Mouse (Mus musculus): ENCODE measurements around the gene Rnd1. TPM values are rescaled to one million over a fixed set of nuclear protein-coding genes. Genes with fewer than 3 reads are reported as not detected.

Rnd1 gene
- polyA plus RNA-seq, 1 experiment, result not detected

DNA sequence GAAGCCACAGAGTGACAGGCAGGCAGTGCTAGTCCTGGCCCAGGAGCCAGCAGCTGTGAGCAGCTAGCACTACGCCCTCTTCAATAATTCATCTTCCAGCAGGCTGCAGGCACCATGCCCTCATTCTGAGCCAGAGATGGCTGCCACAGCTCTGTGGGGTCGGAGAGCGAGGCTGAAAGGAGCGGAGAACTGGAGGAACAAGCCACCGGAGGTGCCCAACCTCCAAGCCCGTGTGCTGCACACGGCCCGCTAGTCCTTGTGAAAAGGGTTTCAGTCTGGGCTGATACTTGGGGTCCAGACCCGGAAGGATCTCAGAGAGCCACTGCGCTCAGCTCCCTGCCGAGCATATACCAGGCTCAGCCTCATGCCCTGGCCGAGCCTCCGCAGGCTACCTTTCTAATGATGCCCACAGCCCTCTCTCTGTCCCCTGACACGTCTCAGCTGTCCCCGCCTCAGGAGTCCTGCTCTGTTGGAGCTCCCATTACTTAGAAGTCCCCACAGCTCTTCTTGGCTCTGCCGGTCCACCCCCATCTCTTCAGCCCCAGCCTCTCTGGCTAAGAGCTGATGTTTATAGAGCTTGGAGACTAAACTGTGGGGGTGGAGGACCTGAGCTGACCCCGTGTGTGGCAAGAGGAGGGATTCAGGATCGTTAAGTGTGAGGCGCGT, 48.5 kb downstream of the Rnd1 start:
- TF ChIP-seq GATA1 (IDR thresholded peaks at IDR 0.05; ENCODE audit: low read length) (no peak), TAL1 (IDR thresholded peaks at IDR 0.05; ENCODE audit: low read length) (no peak)
- Histone ChIP-seq H3K4me1 (ENCODE audit: control insufficient read depth) (peaks cover 8% of the 10 kb centered on the region), H3K4me3 (replicated peaks) (no peak overlapping the region), H3K36me3 (ENCODE audit: control insufficient read depth) (no peaks in the 10 kb centered on the region), H3K9me3 (ENCODE audit: control insufficient read depth, low read length) (peaks cover 14% of the 10 kb centered on the region; the same call in 1 of the 2 replicates), H3K27me3 (ENCODE audit: control insufficient read depth) (peaks cover 98% of the 10 kb centered on the region)

DNA sequence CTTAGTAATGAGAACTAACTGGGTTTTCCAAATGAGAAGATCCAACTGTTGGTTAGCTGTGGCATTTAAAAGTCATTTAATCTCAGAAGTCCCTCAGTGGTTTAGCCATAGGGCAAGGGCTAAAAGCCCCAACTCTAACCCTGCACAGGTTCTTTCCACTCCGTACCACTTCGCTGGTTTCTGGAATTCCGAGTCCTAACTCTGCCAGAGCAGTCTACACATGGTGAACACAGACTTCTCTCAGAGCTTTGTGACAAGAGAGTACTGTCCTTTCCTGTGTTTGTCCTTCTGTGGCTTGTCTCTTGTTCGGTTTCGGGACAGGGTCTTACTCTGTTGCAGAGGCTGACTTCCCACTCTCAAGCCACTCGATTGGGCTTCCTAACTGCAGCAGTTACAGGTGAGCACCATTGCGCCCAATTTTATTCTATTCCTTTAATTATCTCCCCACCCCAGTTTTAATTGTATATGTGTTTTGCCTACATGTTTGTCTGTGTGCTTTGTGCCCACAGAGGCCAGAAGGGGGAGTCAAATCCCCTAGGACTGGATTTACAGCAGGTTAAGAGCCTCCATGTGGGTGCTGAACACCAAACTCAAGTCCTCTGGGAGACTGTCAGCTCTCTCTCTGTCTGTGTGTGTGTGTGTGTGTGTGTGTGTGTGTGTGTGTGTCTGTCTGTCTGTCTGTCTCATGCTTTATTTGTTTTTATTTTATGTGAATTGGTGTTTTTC, 50.6 kb downstream of the Rnd1 start:
- Histone ChIP-seq H3K4me1 (ENCODE audit: control insufficient read depth) (peaks cover under 1% of the 10 kb centered on the region; the same call in 1 of the 2 replicates), H3K27me3 (ENCODE audit: control insufficient read depth) (peaks cover 98% of the 10 kb centered on the region), H3K9me3 (ENCODE audit: control insufficient read depth, low read length) (peaks cover 9% of the 10 kb centered on the region; the same call in 1 of the 2 replicates), H3K36me3 (ENCODE audit: control insufficient read depth) (no peaks in the 10 kb centered on the region), H3K4me3 (replicated peaks) (no peak overlapping the region)
- no peak for TF ChIP-seq TAL1 (IDR thresholded peaks at IDR 0.05; ENCODE audit: low read length)
- TF ChIP-seq GATA1 (IDR thresholded peaks at IDR 0.05; ENCODE audit: low read length), result no peak

DNA sequence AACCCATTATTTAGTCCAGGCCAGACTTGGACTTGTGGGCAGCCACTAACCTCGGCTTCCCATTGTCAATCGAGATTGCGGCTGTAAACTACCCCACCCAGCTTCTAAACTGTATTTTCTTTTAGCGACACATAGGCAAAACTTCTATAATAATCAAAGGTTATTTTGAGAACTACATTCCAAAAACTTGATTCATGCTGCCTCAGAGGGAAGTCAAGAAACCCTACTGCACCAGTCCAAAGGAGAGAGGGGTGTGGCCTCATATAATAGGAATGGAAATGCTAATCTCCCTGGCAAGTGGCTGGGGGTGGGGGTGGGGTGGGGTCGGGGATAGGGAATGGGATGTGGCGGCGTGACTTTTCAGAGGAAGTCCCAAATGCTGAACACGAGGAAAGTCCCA, 51.2 kb downstream of the Rnd1 start:
- H3K36me3 ChIP-seq (ENCODE audit: control insufficient read depth), result no peaks in the 10 kb centered on the region
- no peak for TF ChIP-seq GATA1 (IDR thresholded peaks at IDR 0.05; ENCODE audit: low read length)
- TF ChIP-seq TAL1 (IDR thresholded peaks at IDR 0.05; ENCODE audit: low read length), result no peak
- no peak overlapping the region for H3K4me3 ChIP-seq (replicated peaks)
- H3K4me1 ChIP-seq (ENCODE audit: control insufficient read depth), result no peaks in the 10 kb centered on the region
- peaks cover 9% of the 10 kb centered on the region; the same call in 1 of the 2 replicates for H3K9me3 ChIP-seq (ENCODE audit: control insufficient read depth, low read length)
- peaks cover 98% of the 10 kb centered on the region for H3K27me3 ChIP-seq (ENCODE audit: control insufficient read depth)

DNA sequence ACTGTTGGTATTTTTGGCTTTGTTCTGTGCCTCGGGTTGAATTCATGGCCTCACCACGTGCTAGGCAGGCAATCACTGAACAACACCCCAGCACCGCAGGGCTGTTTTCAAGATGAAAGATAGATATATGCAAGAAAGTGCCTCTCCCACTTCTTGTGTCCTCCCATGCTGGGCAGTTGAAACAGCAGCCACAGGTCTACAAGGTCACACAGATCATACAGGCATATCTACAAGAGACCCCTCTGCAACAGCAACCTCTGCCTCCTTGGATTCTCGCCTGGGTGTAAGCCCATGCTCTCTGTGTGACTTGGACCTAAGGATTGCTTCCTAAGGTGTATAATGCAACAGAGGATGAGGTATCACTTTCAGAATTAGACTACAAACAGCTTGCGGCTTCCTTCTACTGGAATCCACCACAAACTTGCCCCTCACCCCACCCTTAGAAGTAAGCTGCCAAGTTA, 53.9 kb downstream of the Rnd1 start:
- Histone ChIP-seq H3K9me3 (ENCODE audit: control insufficient read depth, low read length) (peaks cover 7% of the 10 kb centered on the region; the same call in 1 of the 2 replicates), H3K4me3 (replicated peaks) (no peak overlapping the region), H3K4me1 (ENCODE audit: control insufficient read depth) (no peaks in the 10 kb centered on the region), H3K27me3 (ENCODE audit: control insufficient read depth) (peaks cover 95% of the 10 kb centered on the region), H3K36me3 (ENCODE audit: control insufficient read depth) (no peaks in the 10 kb centered on the region)
- TF ChIP-seq GATA1 (IDR thresholded peaks at IDR 0.05; ENCODE audit: low read length) (no peak), TAL1 (IDR thresholded peaks at IDR 0.05; ENCODE audit: low read length) (no peak)

DNA sequence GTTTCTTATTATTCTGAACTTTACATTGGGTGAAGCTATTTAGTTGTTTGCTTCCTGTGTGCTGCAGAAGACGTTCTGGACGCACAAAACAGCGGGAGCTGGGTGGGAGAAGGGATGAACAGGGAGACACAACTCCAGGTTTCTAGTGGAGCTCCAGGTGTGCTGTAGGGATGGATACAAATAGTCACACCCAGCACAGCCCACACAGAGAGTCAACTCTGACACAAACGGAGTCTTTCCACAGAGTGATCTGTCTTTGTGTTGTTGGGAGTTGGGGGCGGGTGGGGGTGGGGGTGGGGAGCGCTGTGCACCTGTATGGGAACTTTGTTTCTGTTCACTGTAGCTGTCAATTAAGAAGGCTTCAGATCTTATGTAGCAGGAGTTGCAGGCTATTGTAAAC, 54.5 kb downstream of the Rnd1 start:
- H3K9me3 ChIP-seq (ENCODE audit: control insufficient read depth, low read length), result peaks cover 8% of the 10 kb centered on the region; the same call in 1 of the 2 replicates
- peaks cover 95% of the 10 kb centered on the region for H3K27me3 ChIP-seq (ENCODE audit: control insufficient read depth)
- no peaks in the 10 kb centered on the region for H3K4me1 ChIP-seq (ENCODE audit: control insufficient read depth)
- TF ChIP-seq GATA1 (IDR thresholded peaks at IDR 0.05; ENCODE audit: low read length), result no peak
- TF ChIP-seq TAL1 (IDR thresholded peaks at IDR 0.05; ENCODE audit: low read length), result no peak
- H3K36me3 ChIP-seq (ENCODE audit: control insufficient read depth), result no peaks in the 10 kb centered on the region
- no peak overlapping the region for H3K4me3 ChIP-seq (replicated peaks)

DNA sequence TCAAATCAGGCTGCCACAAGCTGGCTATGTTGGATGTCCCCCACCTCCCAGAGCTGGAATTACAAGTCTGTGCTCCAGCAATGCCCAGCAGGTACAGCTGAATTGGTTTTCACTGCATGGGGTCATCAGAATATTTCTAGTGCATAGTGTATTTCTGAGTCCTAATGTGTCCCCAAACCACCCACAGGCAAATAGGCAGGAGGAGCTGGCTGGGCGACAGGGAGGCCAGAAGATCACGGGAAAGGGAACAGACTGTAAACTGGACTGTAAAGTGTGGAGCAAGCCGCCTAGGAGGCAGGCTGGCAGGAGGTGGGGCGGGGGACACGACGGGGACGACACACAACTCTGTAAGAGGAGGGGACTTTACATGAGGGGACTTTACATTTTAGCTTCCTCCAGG, 55.1 kb downstream of the Rnd1 start:
- TF ChIP-seq TAL1 (IDR thresholded peaks at IDR 0.05; ENCODE audit: low read length) (no peak), GATA1 (IDR thresholded peaks at IDR 0.05; ENCODE audit: low read length) (no peak)
- peaks cover 95% of the 10 kb centered on the region for H3K27me3 ChIP-seq (ENCODE audit: control insufficient read depth)

DNA sequence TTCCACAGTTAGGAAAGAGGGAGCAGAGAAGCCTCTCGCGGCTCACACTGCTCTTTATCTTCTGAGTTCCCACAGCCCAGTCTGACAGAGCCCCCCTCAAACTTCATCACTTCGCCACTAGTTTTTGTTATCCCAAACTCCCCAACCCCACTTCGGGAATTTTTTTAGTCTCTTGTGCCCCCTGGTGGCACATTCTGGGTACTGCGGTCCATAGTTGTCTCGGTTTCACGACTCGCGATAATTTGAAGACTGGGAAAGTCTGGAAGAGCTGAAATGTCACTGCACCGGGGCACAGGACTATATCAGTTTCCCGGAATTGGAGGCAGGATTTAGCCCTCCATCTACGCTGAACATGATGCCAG, 60.1 kb downstream of the Rnd1 start:
- Histone ChIP-seq H3K4me3 (replicated peaks) (no peak overlapping the region), H3K9me3 (ENCODE audit: control insufficient read depth, low read length) (peaks cover 5% of the 10 kb centered on the region; the same call in 1 of the 2 replicates), H3K36me3 (ENCODE audit: control insufficient read depth) (no peaks in the 10 kb centered on the region; the same call in 1 of the 2 replicates), H3K4me1 (ENCODE audit: control insufficient read depth) (peaks cover 12% of the 10 kb centered on the region), H3K27me3 (ENCODE audit: control insufficient read depth) (peaks cover 53% of the 10 kb centered on the region)
- no peak for TF ChIP-seq TAL1 (IDR thresholded peaks at IDR 0.05; ENCODE audit: low read length)
- TF ChIP-seq GATA1 (IDR thresholded peaks at IDR 0.05; ENCODE audit: low read length), result no peak

More for the DNA sequence above, 55.1 kb downstream of the Rnd1 start:
- no peaks in the 10 kb centered on the region for H3K36me3 ChIP-seq (ENCODE audit: control insufficient read depth)
- H3K4me1 ChIP-seq (ENCODE audit: control insufficient read depth), result peaks cover 3% of the 10 kb centered on the region
- H3K9me3 ChIP-seq (ENCODE audit: control insufficient read depth, low read length), result peaks cover 7% of the 10 kb centered on the region; the same call in 1 of the 2 replicates
- no peak overlapping the region for H3K4me3 ChIP-seq (replicated peaks)

DNA sequence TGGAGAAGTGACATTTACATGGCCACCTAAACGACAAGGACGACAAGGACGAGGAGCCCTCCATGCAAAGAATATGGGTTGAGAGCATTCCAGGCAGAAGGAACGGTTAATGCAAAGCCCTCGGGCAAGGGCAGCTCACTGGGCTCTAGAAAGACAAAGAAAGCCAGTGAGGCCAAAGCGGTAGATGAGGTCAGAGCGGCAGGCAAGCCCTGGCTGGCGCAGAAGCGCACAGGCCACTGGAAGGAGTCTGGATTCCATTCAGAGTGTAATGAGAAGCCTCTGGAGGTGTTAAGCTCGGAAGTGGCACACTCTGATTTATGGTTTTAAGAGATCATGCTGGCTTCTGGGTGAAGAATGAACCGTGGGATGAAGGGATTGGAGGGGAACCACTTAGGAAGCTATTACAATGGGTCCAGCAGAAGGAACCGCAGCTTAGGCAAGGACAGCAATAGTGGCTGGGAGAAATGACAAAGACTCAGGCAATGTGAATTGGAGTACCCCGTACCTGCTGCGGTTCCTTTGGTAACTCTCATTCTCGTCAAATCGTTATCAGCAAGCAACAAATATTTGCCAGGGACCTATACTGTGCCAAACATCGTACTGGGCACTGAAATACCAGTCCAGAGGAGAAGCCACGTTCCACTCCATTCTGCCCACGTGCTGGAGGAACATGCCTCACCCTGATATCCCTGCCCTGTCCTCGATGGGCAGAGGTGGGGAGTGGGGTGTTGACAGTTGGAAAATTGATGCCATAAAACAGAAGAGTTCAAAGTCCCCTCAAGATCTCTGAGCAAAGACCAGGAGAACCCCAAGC, 60.7 kb downstream of the Rnd1 start:
- peaks cover 47% of the 10 kb centered on the region for H3K27me3 ChIP-seq (ENCODE audit: control insufficient read depth)
- peaks cover 7% of the 10 kb centered on the region; the same call in 1 of the 2 replicates for H3K9me3 ChIP-seq (ENCODE audit: control insufficient read depth, low read length)
- no peaks in the 10 kb centered on the region; the same call in 1 of the 2 replicates for H3K36me3 ChIP-seq (ENCODE audit: control insufficient read depth)
- no peak for TF ChIP-seq TAL1 (IDR thresholded peaks at IDR 0.05; ENCODE audit: low read length)
- no peak for TF ChIP-seq GATA1 (IDR thresholded peaks at IDR 0.05; ENCODE audit: low read length)
- no peak overlapping the region for H3K4me3 ChIP-seq (replicated peaks)
- peaks cover 12% of the 10 kb centered on the region for H3K4me1 ChIP-seq (ENCODE audit: control insufficient read depth)
